Mouse (Mus musculus) kidney, adult 2 months (tissue): Measurements from ENCODE around the gene Tmem144. TPM values are rescaled to one million over a fixed set of nuclear protein-coding genes. Genes with fewer than 3 reads are reported as not detected.
A peak's percentile ranks its signal among the peaks of the same experiment; 100 is the strongest.

Experiments used
- DNase-seq: peaks from one replicate; pipeline ENCODE4 v3.0.0; 2021
- H3K27ac ChIP-seq: fragments of 200-500 bp; 2 replicates; pipeline ENCODE4 v1.5.1; 2012; ENCODE audit warnings: low read depth, low read length, control low read depth, inconsistent platforms; ENCODE audit not compliant: insufficient read depth
- H3K27me3 ChIP-seq: fragments of 200-500 bp; replicated peaks from 2 replicates; pipeline ENCODE4 v1.6.1; 2012; ENCODE audit warnings: mild to moderate bottlenecking, moderate library complexity, low read length, inconsistent platforms; ENCODE audit not compliant: control insufficient read depth, insufficient read depth
- H3K36me3 ChIP-seq: fragments of 200-500 bp; 2 replicates; pipeline ENCODE4 v1.6.1; 2012; ENCODE audit warnings: mild to moderate bottlenecking, moderate library complexity, low read length, inconsistent platforms; ENCODE audit not compliant: control insufficient read depth, insufficient read depth
- H3K4me1 ChIP-seq: fragments of 200-500 bp; 2 replicates; pipeline ENCODE4 v1.6.1; 2011; ENCODE audit warnings: low read length; ENCODE audit not compliant: control insufficient read depth, insufficient read depth
- H3K4me3 ChIP-seq: fragments of 200-500 bp; 2 replicates; pipeline ENCODE4 v1.5.1; 2011; ENCODE audit warnings: mild to moderate bottlenecking, low read depth, low read length, control low read depth; ENCODE audit not compliant: insufficient read depth
- CTCF ChIP-seq: fragments of 200-500 bp; conservative IDR thresholded peaks from 2 replicates; pipeline ENCODE4 v1.5.1; 2011; ENCODE audit warnings: low read depth, mild to moderate bottlenecking, control low read depth, low read length, moderate library complexity, mixed read lengths; ENCODE audit not compliant: insufficient read depth, insufficient read length
- POLR2A ChIP-seq: fragments of 200-500 bp; IDR thresholded peaks from one replicate; pipeline ENCODE4 v1.6.1; 2011; ENCODE audit warnings: low read depth, low read length, control low read depth
- WGBS: fragments of 180-500 bp; shearing (Covaris S2); methylation state at CpG from one replicate; pipeline ENCODE4 v1.1.7; 2018; 5-methylcytosine and 5-hydroxymethylcytosine counted together
- polyA plus RNA-seq: library from polyadenylated mRNA; depleted of rRNA; stranded (reverse); fragments of >200 nt; gene quantifications from 2 replicates; pipeline ENCODE4 v1.2.3, GENCODE M21; 2012

Tmem144 gene
- polyA plus RNA-seq, 1 experiment = 7.4 TPM

DNA sequence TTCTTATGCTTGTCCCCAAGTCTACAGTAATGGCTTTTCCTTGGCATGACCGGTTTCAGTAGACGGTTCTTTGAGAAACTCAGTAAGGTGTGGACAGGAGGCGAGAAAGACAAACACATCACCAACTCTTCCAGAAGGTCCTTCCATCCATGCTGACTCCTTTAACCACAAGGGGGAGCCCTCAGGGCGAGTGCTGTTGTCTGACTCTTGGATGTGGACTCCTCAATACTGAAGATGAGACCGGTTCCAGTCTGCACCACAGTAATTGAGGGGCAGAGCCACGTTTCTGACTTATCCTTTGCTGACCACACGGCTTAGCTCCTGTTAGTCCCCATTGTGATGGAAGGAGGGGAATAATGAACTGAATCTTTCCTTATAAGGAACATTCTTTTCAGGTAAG is 30.5 kb upstream of the Tmem144 start:
- WGBS = 36% methylated on average over 7 of the region's 7 CpGs
- Histone ChIP-seq H3K36me3 (no peaks in the 10 kb centered on the region), H3K27ac (no peak overlapping the region), H3K4me1 (peaks cover 6% of the 10 kb centered on the region), H3K27me3 (no peaks in the 10 kb centered on the region), H3K4me3 (no peak overlapping the region)
- TF ChIP-seq POLR2A = no peak
- TF ChIP-seq CTCF = peak; percentile 92
- DNase-seq = peak; percentile 76

DNA sequence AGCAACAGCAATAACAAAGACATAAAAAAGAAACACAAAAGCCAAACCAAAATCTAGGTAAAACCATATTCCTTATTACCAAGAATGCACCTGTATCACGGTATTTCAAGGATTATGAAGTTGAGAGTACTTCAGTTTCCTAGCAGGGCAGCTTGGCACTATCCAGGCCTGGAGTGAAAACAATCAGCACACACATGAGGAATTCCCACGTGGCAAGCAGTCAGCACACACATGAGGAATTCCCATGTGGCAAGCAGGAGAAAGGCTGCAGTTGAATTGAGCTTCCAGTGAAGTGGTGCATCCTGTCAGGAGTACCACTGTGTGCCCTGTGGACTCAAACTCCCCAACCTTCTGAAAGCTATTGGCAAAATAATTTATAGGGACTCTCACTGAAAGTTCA is 29.1 kb upstream of the Tmem144 start:
- H3K4me1 ChIP-seq = peaks cover 8% of the 10 kb centered on the region
- H3K4me3 ChIP-seq = no peak overlapping the region
- WGBS = 53% methylated on average over 2 of the region's 2 CpGs
- H3K27ac ChIP-seq = no peak overlapping the region
- no peak for TF ChIP-seq POLR2A
- no peaks in the 10 kb centered on the region for H3K36me3 ChIP-seq
- DNase-seq = no peak
- no peaks in the 10 kb centered on the region for H3K27me3 ChIP-seq

DNA sequence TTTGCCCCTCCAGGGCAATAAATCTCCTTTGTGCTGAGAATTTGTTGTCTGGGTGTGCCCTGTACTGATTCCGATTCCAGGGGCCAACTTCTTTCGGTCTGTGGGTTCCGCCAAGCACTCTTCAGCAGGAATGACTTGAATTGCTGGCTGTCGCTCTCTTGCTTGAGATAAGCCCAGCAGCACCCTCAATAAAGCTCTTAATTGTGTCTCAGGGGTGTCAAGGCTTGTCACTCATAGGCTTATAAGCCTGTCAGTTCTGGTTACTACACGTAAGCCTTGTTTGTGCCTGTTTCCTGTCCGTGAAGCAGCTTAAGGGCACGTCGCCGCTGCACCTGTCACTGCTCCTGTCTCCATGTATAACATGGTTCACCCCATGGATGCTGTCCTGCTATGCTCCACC is 26.7 kb upstream of the Tmem144 start:
- no peak overlapping the region for H3K27ac ChIP-seq
- TF ChIP-seq POLR2A (no peak), CTCF (no peak)
- no peak for DNase-seq
- 68% methylated on average over 9 of the region's 9 CpGs for WGBS
- H3K4me3 ChIP-seq = no peak overlapping the region
- no peaks in the 10 kb centered on the region for H3K36me3 ChIP-seq
- H3K4me1 ChIP-seq = peaks cover 11% of the 10 kb centered on the region
- H3K27me3 ChIP-seq = no peaks in the 10 kb centered on the region

DNA sequence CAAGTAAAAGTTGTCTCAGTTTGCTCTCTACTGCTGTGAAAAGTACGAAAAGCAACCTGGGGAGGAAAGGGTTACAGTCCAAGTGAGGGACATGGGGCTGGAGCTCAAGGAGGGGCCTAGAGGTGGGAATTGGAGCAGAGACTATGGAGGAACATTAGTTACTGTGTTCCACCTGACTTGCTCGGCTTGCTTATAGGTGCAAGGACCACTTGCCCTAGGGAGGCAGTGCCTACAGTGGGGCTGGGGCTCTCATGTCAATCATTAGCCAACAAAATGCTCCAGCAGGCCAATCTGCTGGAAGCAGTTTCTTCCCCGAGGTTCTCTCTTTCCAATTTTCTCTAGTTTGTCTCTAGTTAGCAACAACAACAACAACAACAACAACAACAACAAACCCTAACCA is 25.8 kb upstream of the Tmem144 start:
- 39% methylated on average over 3 of the region's 3 CpGs for WGBS
- H3K36me3 ChIP-seq = no peaks in the 10 kb centered on the region
- H3K27ac ChIP-seq = no peak overlapping the region
- H3K4me3 ChIP-seq = no peak overlapping the region
- DNase-seq = no peak
- no peaks in the 10 kb centered on the region for H3K27me3 ChIP-seq
- H3K4me1 ChIP-seq = peaks cover 11% of the 10 kb centered on the region
- TF ChIP-seq CTCF (no peak), POLR2A (no peak)

DNA sequence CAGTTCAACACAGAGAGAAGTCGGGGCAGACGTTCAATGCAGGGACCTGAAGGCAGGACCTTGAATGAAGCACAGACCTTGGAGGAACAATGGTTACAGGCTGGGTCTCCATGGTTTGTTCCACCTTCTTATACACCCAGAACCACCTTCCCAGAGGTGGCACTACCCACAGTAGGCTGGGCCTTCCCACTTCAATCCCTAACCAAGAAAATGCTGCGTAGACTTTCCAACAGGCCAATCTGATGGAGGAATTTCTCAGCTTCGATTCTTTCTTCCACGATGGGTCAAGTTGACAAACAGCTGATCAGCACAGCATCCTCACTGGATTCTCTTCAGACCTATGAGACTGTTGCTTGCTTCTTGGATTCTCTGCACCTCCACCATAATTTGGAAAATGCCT is 22.9 kb upstream of the Tmem144 start:
- no peak for DNase-seq
- no peak overlapping the region for H3K27ac ChIP-seq
- no peaks in the 10 kb centered on the region for H3K27me3 ChIP-seq
- WGBS = 91% methylated on average over 5 of the region's 5 CpGs
- no peaks in the 10 kb centered on the region for H3K36me3 ChIP-seq
- TF ChIP-seq CTCF = no peak
- no peak for TF ChIP-seq POLR2A
- H3K4me3 ChIP-seq = no peak overlapping the region
- peaks cover 11% of the 10 kb centered on the region for H3K4me1 ChIP-seq

DNA sequence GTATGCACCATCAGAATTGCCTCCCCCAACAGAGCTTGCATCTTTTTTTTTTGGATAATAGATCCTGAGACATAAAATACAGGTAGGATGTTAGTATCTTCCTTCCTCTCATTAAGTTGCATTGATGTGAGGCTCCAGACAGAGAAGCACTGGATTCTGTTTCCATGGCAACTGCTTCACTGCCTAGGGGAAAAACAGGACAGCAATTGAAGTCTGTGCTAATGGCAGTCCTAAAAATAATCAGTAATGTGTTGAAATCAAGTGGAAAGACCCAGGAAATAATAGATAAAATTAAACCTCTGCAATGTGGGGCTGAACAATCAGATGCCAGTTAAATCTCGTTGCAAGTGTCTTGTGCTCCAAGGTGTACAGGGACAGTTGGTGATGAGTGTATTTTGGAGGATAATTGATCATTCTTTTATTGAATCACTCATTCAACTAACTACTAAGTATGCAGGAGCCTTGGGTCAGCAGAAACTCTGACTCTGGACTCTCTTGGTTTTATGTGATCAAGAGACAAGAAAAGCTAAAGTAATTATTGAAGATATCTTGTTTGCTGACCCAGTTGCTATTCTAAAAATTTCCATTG is 14.6 kb upstream of the Tmem144 start:
- Histone ChIP-seq H3K27ac (no peak overlapping the region), H3K36me3 (no peaks in the 10 kb centered on the region), H3K27me3 (no peaks in the 10 kb centered on the region), H3K4me1 (peaks cover 4% of the 10 kb centered on the region; the same call in 1 of the 2 replicates), H3K4me3 (no peak overlapping the region)
- 74% methylated on average over 1 of the region's 1 CpGs for WGBS
- DNase-seq = no peak
- no peak for TF ChIP-seq POLR2A
- no peak for TF ChIP-seq CTCF

DNA sequence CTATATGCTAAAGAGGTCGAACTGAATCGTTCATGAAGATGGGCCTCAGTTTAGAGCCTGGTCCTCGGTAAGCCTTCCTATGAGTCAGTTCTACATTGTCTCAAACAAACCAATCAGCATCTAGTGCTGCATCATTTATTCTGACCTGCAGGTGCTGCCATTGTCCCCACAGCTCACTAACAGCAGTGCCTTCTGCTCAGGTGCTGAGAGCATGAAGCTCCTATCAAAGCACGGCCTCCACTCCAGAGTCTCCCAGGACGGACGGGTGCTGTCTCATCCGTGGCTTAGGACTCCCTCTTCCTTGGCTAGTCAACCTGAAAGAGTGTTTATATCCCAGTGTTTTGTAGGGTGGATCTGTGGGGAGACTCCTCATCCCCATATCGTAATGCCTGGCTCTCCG is 14.0 kb upstream of the Tmem144 start:
- no peaks in the 10 kb centered on the region for H3K27me3 ChIP-seq
- no peak overlapping the region for H3K4me3 ChIP-seq
- 68% methylated on average over 9 of the region's 9 CpGs for WGBS
- no peak for TF ChIP-seq POLR2A
- H3K27ac ChIP-seq = no peak overlapping the region
- no peaks in the 10 kb centered on the region for H3K36me3 ChIP-seq
- no peak for DNase-seq
- H3K4me1 ChIP-seq = peaks cover 4% of the 10 kb centered on the region; the same call in 1 of the 2 replicates

DNA sequence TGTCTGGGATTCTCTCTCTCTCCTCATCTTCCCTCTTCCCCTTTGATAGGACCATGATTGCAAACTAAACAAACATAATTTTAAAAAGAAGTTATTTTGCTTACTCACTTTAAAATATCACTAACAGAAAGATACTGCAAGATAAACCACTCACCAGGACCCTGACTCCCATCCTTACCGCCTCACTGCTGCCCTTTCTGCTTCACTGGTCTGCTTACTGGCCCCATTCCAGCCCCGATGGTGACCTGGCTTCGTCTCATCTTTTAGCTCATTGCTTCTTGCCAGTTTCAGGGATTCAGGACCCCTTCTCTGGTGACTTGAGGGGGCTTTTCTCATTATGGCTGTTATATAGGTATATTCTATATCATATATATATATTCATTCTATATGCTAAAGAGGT is 13.5 kb upstream of the Tmem144 start:
- 47% methylated on average over 3 of the region's 3 CpGs for WGBS
- Histone ChIP-seq H3K4me1 (peaks cover 4% of the 10 kb centered on the region; the same call in 1 of the 2 replicates), H3K27me3 (no peaks in the 10 kb centered on the region), H3K36me3 (no peaks in the 10 kb centered on the region), H3K4me3 (no peak overlapping the region), H3K27ac (no peak overlapping the region)
- TF ChIP-seq CTCF (no peak), POLR2A (no peak)
- peak; percentile 74 for DNase-seq
